Comparison of ENCODE assay signal across 22 mouse cellular contexts in the genomic region with DNA sequence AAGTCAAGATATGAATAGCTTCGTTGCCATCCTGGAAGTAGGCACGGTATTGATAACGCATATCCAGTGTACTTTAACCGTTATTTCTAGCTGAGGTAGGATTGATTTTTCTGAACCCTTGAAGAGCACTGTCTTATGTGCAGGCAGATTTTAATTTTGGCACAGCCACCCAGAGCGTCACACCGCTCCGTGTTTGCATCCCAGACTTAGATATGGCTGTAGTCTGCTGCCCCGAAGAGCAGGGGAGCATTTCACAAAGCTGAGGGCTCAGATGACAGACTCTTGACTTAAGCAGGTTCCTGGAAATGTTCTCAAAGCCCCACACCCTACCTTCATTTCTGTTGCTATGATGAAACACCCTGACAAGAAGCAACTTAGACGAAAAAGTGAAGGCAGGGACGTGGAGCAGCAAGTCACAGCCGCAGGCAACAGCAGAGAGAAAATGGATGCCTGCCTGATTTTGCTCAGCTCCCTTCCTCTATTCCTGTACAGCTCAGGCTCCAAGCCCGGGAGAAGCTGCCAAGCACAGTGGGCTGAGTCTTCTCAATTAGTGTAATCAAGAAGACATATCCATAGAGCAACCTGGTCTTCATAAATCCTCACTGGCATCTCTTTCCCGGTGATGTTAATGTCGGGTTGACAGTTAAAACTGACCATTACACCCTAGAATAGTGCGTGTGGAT.
A peak's percentile ranks its signal among the peaks of the same experiment; 100 is the strongest.
DNase-seq lines count a peak whose midpoint lies in the region; ATAC-seq and TF ChIP-seq lines count a peak whose summit lies in the region.
"Had no signal": no experiment of that assay in that cellular context is flagged by ENCODE, and none has a peak within 500 bp of the region (broad histone marks: within the 10 kb centered on the region; RNA-seq: fewer than 3 reads in every experiment).

No protein-coding gene starts in this region.

- H3K4me1 ChIP-seq in midbrain, postnatal 0 days (ENCODE audit: insufficient read depth, low read length): 0 out of 2 replicates have a peak, but pooled peaks cover 2% of the 10 kb centered on the region
- no peaks in the 10 kb centered on the region for H3K4me1 ChIP-seq in midbrain, embryonic 16.5 days (ENCODE audit: control insufficient read depth, insufficient read depth, low read length)
- H3K4me1 ChIP-seq: heart, embryonic 10.5 days; hindbrain, embryonic 15.5 days; intestine, embryonic 15.5 days; liver, embryonic 15.5 days; lung, embryonic 15.5 days; megakaryocyte, embryonic 14.5 days; midbrain, embryonic 13.5 days; neural tube, embryonic 12.5 days had no signal

- no peak overlapping the region for H3K27ac ChIP-seq in midbrain, postnatal 0 days (ENCODE audit: low read depth, low read length)
- no peak overlapping the region for H3K27ac ChIP-seq in midbrain, embryonic 16.5 days (ENCODE audit: low read length)
- H3K27ac ChIP-seq: heart, embryonic 10.5 days; hindbrain, embryonic 15.5 days; intestine, embryonic 15.5 days; limb, embryonic 10.5 days; liver, embryonic 15.5 days; lung, embryonic 15.5 days; midbrain, embryonic 13.5 days; neural tube, embryonic 12.5 days; stomach, postnatal 0 days had no signal

- H3K9ac ChIP-seq in midbrain, postnatal 0 days (replicated peaks; ENCODE audit: low read length, poor library complexity, severe bottlenecking): no peak overlapping the region
- no peak overlapping the region for H3K9ac ChIP-seq in midbrain, embryonic 16.5 days (ENCODE audit: low read depth, low read length)
- H3K9ac ChIP-seq: hindbrain, embryonic 15.5 days; intestine, embryonic 15.5 days; liver, embryonic 15.5 days; lung, embryonic 15.5 days; midbrain, embryonic 13.5 days; neural tube, embryonic 12.5 days had no signal

- peak; percentile 89 to 91 for DNase-seq in cerebellum, postnatal 14 days
- no peak for DNase-seq in cerebellum, adult 8-10 months
- DNase-seq in frontal cortex, postnatal 25 days (ENCODE audit: low spot score in 2 of 2): no peak
- DNase-seq in midbrain, postnatal 0 days (ENCODE audit: low spot score): peak; percentile 65
- peak; percentile 19 for DNase-seq in telencephalon, adult 2 months (ENCODE audit: low read depth, low spot score)
- DNase-seq: adrenal gland, postnatal 36 days; kidney, adult 8-10 months; kidney, postnatal 10 days; liver had no signal

- 83% methylated on average over 15 of the region's 15 CpGs for WGBS in midbrain, postnatal 0 days
- WGBS in midbrain, embryonic 16.5 days: 85% methylated on average over 15 of the region's 15 CpGs

- no peak for TF ChIP-seq CTCF in midbrain, postnatal 0 days (IDR thresholded peaks at IDR 0.05)

- no peak overlapping the region for H3K4me3 ChIP-seq in midbrain, postnatal 0 days (ENCODE audit: low read depth, low read length)
- H3K4me3 ChIP-seq in midbrain, embryonic 16.5 days (ENCODE audit: low read depth, low read length): no peak overlapping the region
- H3K4me3 ChIP-seq: heart, embryonic 10.5 days; hindbrain, embryonic 15.5 days; intestine, embryonic 15.5 days; limb, embryonic 10.5 days; liver, embryonic 15.5 days; lung, embryonic 15.5 days; megakaryocyte, embryonic 14.5 days; midbrain, embryonic 13.5 days; neural tube, embryonic 12.5 days had no signal

- peak; percentile 55; the same call in 1 of the 2 replicates for ATAC-seq in frontal cortex, adult (ENCODE audit: low TSS enrichment)
- no peak for ATAC-seq in midbrain, postnatal 0 days (ENCODE audit: low FRiP score)
- no peak for ATAC-seq in midbrain, embryonic 16.5 days
- ATAC-seq: CD4-positive, CD25-positive, alpha-beta regulatory T cell, adult 4 months; intestine, embryonic 15.5 days; midbrain, embryonic 13.5 days had no signal

- no peaks in the 10 kb centered on the region for H3K9me3 ChIP-seq in midbrain, postnatal 0 days (ENCODE audit: low read length)
- H3K9me3 ChIP-seq in midbrain, embryonic 16.5 days (replicated peaks; ENCODE audit: control insufficient read depth, low read length, poor library complexity, severe bottlenecking): no peaks in the 10 kb centered on the region
- H3K9me3 ChIP-seq: heart, embryonic 10.5 days; hindbrain, embryonic 15.5 days; intestine, embryonic 15.5 days; limb, embryonic 10.5 days; liver, embryonic 15.5 days; lung, embryonic 15.5 days; midbrain, embryonic 13.5 days; neural tube, embryonic 12.5 days had no signal

- H3K27me3 ChIP-seq in midbrain, postnatal 0 days (ENCODE audit: insufficient read depth, low read length): no peaks in the 10 kb centered on the region
- H3K27me3 ChIP-seq in midbrain, embryonic 16.5 days (ENCODE audit: control insufficient read depth, insufficient read depth, low read depth, low read length): no peaks in the 10 kb centered on the region
- H3K27me3 ChIP-seq: hindbrain, embryonic 15.5 days; intestine, embryonic 15.5 days; liver, embryonic 15.5 days; lung, embryonic 15.5 days; megakaryocyte, embryonic 14.5 days; midbrain, embryonic 13.5 days; neural tube, embryonic 12.5 days had no signal

- H3K36me3 ChIP-seq in midbrain, postnatal 0 days (ENCODE audit: insufficient read depth, low read length): no peaks in the 10 kb centered on the region
- no peaks in the 10 kb centered on the region for H3K36me3 ChIP-seq in midbrain, embryonic 16.5 days (ENCODE audit: control insufficient read depth, insufficient read depth, low read length)
- H3K36me3 ChIP-seq: heart, embryonic 10.5 days; hindbrain, embryonic 15.5 days; intestine, embryonic 15.5 days; limb, embryonic 10.5 days; liver, embryonic 15.5 days; lung, embryonic 15.5 days; midbrain, embryonic 13.5 days; neural tube, embryonic 12.5 days had no signal

- H3K4me2 ChIP-seq in midbrain, postnatal 0 days (ENCODE audit: low read depth, low read length, poor library complexity, severe bottlenecking): no peak overlapping the region
- H3K4me2 ChIP-seq in midbrain, embryonic 16.5 days (ENCODE audit: low read length): no peak overlapping the region
- H3K4me2 ChIP-seq: hindbrain, embryonic 15.5 days; intestine, embryonic 15.5 days; liver, embryonic 15.5 days; lung, embryonic 15.5 days; midbrain, embryonic 13.5 days; neural tube, embryonic 12.5 days had no signal

Comparison
In these comparisons a context has a peak if more than half of its experiments do, and no peak if none do; other contexts are left out.
1. DNase-seq: peak in cerebellum, postnatal 14 days (2 of 2), midbrain, postnatal 0 days (single experiment) and telencephalon, adult 2 months (single experiment); none in cerebellum, adult 8-10 months (single experiment) and frontal cortex, postnatal 25 days (0 of 2).